Mouse (Mus musculus) monocyte, adult 2 months (primary cell): ENCODE data around the gene Slc22a1.

Source experiments
- DNase-seq, 2 experiments: peaks; one replicate each; pipeline ENCODE4 v3.0.0; 2022; ENCODE audit warnings: low spot score in 2 of 2, low read depth in 1 of 2

Slc22a1 gene

DNA sequence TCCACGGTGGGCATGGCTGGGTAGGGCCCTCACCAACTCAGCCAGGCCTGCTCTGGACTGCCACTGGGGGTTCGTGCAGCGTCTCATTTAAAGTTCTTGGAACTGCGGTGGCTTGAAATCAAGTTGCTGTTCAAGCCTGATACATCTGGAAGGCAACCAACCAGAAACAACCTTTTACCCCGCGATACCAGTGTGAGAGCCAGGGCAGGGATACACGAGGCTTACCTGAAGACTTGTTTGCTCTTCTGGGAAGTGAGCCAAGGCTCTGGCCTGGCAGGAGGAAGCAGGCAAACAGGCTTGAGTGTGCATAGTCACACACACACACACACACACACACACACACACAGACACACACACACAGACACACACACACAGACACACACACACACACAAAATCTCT is at the start of gene Slc22a1:
Gene Slc22a1 (minus strand): TSS at position 184 of the 400 bp plus-strand sequence.
- no peak for DNase-seq

GRCm38 (mm10) chr17:12724767-12725744 is 49.4 kb upstream of the Slc22a1 start:
- DNase-seq, result no peak

DNA sequence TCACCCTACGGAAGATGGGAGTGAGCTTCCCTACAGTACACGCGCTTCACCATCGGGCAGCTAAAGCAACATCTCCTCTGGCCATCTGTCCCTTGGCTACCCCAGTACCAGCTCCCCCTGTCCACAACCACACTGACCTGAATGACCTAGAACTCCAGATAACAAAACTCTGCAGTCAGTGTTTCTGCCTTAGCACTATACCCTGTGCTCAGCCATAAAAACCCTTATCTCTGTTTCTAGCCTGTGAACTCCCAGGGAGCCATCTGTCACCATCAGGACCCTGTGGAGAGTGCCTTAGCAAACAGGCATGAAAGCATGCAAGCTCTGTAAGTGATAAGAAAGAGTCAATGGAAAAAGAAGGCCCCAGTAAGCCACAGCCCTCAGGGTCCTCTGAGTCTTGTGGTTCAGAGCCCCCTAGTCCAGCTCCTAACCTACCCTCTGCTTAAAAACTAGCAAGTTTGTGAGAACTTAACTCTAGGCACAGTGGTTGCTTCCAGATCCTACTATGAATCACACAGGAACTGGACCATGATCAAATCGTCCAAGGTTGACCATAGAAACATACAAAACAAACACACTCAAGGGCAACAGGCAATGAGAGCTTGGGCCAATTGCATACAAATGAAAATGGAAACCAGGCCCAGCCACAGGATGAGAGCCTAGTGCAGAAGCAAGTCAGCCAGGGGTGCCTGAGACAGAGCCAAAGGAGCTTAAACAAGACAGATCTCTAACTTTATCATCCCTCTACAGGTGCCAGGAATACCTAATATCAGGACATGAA is 48.5 kb upstream of the Slc22a1 start:
- DNase-seq, result no peak

- DNase-seq, result no peak
Observed at GRCm38 (mm10) chr17:12722622-12723021, 47.0 kb upstream of the Slc22a1 start.

DNA sequence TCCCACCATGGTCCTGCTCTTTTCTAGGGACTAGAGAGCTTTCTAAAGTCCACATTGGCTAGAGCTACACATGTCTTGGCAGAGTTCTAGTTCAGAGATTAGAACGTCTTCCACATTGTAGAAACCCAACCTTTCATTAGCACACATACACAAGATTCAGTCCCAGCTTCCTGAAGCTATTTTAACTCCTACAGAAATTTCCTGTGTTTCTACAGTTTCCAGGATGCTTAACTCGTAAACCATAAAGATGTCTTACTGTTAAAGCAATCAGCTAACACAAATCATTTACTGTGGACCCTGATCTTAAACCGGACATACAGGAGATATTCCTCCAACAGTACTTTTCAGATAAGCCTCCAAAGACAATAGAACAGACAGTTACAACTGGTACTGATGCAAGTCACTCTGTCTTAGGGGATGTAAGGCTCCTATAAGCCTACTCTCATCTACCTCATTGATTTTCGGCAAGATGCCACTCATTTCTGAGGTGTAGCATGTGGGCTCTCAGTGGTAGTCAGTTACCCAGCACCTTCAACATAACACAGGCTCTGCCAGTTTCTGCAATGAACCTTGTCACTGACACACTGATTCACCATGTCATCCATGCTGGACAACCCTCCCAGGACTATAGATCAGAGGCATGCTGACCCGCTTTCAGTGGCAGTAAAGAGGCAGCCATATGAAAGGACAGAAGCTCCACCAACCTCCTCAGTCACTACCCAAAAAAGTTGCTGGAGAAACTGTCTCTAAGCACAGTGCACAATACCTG is 45.7 kb upstream of the Slc22a1 start:
- DNase-seq, result no peak

DNA sequence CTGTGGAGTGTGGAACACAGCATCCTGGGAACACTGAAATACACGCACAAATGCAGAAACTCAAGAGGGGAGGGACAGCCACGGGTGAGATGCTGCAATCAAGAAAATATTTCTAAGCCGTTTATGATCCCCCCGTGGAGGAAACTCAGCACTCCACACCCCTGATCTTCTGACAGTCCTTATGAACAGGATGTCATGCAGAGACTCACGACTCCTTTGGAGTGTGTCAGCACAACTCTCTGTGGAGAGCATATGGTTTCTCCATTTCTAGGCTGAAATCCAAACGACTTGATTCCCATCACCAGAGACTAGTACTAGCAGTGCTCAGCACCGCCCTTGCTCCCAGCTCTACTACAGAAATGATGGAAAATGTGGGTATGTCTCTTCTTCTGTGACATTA is 42.6 kb upstream of the Slc22a1 start:
- DNase-seq, result no peak

DNA sequence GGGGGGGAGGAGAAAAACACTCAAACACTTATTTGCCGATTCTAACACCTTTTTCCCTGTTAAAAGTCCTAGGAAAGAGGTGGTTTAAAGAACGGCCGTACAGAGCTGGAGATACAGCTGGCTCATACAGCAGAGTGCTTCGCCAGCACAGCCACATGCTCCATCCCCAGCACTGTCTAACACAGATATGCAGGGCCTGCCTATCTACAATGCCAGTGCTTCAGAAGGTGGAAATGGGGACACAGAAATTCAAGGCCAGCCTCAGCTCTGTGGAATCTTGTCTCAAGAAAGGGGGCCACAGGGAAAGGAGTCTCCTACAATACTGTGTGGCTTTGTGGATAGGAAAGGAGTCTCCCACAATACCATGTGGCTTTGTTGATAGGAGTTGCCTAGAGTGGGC is 41.8 kb upstream of the Slc22a1 start:
- no peak for DNase-seq

DNA sequence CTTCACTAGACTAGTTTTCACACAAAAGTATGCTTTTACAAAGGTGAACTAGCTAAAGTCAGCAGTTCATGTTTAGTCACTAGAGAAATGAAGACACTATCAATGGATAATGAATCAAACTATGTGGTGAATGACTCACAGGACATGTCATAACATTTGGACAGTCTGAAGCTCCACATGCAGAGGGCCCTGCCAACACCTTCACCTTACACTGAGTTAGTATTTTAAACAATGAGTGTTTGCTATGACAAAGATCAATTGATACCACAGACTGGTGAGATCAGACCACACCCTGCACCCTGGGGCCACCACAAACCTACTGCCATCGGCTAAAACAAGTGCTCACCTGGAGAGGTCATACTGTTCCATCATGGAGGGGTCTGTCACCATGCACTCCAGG is 39.4 kb upstream of the Slc22a1 start:
- DNase-seq, result no peak

DNA sequence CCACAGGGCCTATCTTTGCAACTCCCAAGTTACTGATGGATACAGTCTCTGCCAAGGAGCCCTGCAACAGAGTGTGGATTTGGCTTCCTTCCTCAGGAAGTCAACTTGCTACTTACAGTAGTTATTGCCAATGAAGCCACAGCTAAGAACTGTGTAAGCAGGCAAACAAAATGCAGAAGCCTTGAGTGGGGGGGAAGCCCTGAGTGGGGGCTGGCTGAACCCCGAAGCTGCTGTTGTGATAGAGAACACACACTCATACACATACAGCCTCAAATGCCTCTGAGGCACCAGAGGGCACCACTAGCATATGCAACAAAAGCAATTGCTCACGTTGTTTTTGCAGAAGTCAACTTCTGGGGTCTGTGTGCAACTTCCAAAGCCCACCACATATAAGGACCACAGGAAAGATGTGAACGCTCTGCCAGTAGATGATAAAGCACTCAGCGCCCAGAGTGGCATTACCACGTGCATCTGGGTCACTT is 38.5 kb upstream of the Slc22a1 start:
- DNase-seq, result no peak

GRCm38 (mm10) chr17:12712993-12713392 is 37.4 kb upstream of the Slc22a1 start:
- DNase-seq, result no peak

GRCm38 (mm10) chr17:12712191-12712590 is 36.6 kb upstream of the Slc22a1 start:
- DNase-seq, result no peak

- no peak for DNase-seq
Observed at GRCm38 (mm10) chr17:12710976-12711375, 35.3 kb upstream of the Slc22a1 start.

- no peak for DNase-seq
Observed at GRCm38 (mm10) chr17:12710050-12710780, 34.6 kb upstream of the Slc22a1 start.

GRCm38 (mm10) chr17:12708398-12708797 is 32.8 kb upstream of the Slc22a1 start:
- no peak for DNase-seq

- no peak for DNase-seq
Observed at GRCm38 (mm10) chr17:12706590-12707049, 31.0 kb upstream of the Slc22a1 start.

DNA sequence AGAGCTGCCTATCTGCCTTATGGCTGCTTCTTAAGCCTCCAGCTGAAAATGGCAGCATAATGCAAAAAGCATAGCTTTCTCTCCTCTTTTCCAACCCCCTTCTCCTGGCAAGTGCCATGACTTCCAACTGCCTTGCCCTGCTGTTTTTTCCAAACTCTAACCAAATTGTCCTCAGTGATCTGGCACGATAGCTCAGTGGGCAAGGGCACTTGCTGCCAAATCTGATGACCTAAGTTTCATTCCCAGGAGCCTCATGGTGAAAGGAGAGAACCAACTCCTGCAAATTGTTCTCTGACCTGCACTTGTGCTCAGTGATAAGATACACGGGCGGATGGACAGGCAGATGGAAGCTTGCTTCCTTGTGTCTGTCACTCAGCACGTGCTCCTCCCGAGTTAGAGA is 27.3 kb upstream of the Slc22a1 start:
- no peak for DNase-seq

- no peak for DNase-seq
Observed at GRCm38 (mm10) chr17:12700373-12700772, 24.7 kb upstream of the Slc22a1 start.

- DNase-seq, result no peak
Observed at GRCm38 (mm10) chr17:12691899-12692298, 16.3 kb upstream of the Slc22a1 start.

DNA sequence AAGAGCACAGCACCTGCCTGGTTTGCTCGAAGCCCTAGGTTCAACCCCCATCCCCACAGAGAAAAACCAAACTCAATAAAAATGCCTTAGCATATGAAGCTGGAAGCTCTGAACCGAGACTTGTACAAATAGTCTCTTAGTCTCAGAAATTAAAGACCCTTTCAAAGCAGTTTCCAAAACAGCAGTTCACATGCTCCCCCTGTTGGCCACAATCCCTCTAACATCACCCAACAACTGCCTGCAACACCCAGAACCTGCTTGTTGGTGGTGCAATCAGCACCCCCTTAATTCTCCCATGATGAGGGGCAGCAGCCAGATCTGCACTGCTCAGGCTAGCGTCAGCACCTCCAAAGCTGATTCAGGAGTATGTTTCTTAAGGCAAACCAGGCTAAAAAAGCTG is 13.9 kb upstream of the Slc22a1 start:
- no peak for DNase-seq

DNA sequence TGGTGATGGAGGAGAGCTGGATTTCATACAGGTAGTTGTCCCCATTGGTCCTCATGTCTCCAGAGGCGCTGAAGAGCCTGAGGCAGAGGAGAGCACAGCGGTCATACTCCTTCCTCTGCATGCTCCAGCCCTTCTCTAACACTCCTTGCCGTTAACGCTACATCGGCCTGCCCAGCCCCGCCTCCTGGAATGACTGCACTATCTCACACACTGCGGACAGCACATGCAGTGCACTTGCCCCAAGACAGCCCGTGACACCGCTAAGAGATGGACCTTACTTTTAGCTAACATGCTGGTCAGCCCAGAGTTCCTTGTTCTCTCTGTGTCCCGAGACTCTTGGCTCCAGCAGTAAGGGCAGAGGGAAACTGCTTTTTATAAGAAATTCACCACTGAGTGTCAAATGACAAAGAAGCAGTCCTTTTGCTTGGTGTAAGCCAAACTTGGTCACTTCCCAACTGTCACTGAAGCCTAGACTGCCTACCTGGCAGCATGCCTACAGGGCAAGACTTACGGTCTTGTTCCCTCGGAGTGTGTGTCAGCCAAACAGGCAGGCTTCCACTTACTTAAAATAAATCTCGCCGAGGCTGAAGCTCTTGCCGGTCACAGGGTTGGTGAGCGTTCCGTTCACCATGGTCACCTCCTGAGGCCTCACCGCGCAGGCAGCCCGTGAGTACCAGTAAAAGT is 12.9 kb upstream of the Slc22a1 start:
- no peak for DNase-seq
